Mouse (Mus musculus) bone marrow macrophage, adult 2 months (primary cell): ENCODE results near the gene Tnfaip3. TPM values are rescaled to one million over a fixed set of nuclear protein-coding genes. Genes with fewer than 3 reads are reported as not detected.
A peak's percentile ranks its signal among the peaks of the same experiment; 100 is the strongest.

Source experiments
- H3K27ac ChIP-seq: 2 replicates; pipeline ENCODE4 v1.5.1; 2012; ENCODE audit warnings: low read depth, low read length; ENCODE audit not compliant: insufficient read depth
- H3K4me1 ChIP-seq: 2 replicates; pipeline ENCODE4 v1.6.1; 2012; ENCODE audit warnings: low read length; ENCODE audit not compliant: control insufficient read depth, insufficient read depth
- H3K4me3 ChIP-seq: 2 replicates; pipeline ENCODE4 v1.5.1; 2012; ENCODE audit warnings: mild to moderate bottlenecking, low read length, moderate library complexity; ENCODE audit not compliant: insufficient read depth
- CTCF ChIP-seq: IDR thresholded peaks from 2 replicates; pipeline ENCODE4 v1.5.1; 2012; ENCODE audit warnings: low read depth, mild to moderate bottlenecking, low read length, moderate library complexity
- POLR2A ChIP-seq: IDR thresholded peaks from 2 replicates; pipeline ENCODE4 v1.6.1; 2012; ENCODE audit warnings: mild to moderate bottlenecking, low read depth, low read length, borderline replicate concordance
- polyA plus RNA-seq: library from polyadenylated mRNA; stranded (reverse); fragments of >200 nt; gene quantifications from 2 replicates; pipeline ENCODE4 v1.2.4, GENCODE M21; 2012; ENCODE audit not compliant: missing spikeins, insufficient read depth, insufficient read length

Gene Tnfaip3
- polyA plus RNA-seq, 1 experiment = 19.3 TPM

DNA sequence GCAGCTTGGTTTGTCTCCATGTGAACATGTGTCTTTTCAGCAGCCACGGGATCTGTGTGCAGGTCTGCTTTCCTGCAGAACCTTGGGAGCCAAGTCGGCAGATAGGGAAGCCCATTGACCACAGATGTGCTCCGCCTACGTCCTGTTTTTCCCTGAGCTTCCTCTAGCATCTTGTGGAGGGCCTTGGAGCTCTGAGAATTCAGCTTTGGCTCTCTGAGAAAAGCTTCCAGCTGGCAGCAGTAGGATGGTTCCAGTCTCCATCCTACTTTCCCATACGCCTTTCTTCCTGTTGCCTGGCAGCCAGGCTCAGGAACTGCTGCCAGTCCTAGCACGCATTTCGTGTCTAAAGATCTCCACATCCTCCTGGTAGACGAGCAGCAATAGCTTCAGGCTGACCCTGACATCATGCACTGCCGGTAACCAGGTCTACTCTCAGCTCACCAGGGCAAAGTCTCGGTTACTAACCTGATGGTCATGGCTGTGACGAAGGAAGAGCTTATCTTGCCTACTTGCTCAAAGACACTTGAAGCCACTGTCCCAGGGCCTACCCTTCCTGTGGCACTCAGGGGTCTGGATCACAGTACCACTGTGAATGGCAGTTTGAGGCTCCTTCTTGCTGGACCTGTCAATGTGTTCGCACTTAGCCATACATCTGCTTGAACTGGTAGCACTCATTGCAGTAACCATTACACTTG lies 13.2 kb downstream of the Tnfaip3 start:
- H3K4me1 ChIP-seq = peaks cover 21% of the 10 kb centered on the region
- H3K27ac ChIP-seq = no peak overlapping the region
- TF ChIP-seq CTCF (no peak), POLR2A (no peak)

DNA sequence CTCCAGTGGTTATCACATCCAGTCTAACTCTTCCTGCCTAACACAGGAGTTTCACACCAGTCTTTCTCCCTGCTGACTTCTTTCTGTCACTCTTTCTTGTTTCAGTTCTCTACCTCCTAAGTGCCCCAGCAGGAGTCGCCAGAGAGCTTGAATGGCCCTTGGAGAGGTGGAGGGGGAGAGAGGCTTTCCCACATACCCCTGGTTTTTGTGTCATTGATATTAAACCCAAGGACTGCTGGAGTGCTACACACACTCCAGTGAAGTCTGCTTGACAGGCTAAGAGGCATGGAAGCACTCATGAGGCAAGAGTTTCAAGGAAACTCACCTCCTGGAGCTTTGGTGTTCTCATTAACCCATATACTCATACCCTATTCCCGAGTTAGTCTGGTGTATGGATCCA lies 16.0 kb downstream of the Tnfaip3 start:
- Histone ChIP-seq H3K4me3 (no peak overlapping the region), H3K4me1 (peaks cover 43% of the 10 kb centered on the region), H3K27ac (no peak overlapping the region)
- TF ChIP-seq CTCF = no peak
- TF ChIP-seq POLR2A = no peak

More for the DNA sequence above, 13.2 kb downstream of the Tnfaip3 start:
- no peak overlapping the region for H3K4me3 ChIP-seq

DNA sequence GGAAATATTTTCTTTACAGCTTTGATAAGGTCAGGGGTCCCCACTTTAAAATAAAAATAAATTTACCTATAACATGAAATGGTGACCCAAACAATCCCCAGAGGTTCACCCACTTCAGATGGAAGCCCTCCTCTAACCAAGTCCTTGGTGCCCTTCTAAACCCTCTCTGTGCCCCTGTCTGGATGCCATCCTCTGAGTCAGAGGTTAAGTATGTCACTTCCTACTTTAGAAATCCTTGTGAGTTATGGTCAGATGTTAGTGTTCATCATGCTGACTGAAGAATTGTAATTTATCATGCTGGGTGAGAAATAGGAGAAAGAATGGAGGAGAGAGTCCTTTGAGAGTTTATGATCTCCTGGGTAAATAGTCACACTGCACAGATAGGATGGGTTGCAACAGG lies 19.1 kb downstream of the Tnfaip3 start:
- Histone ChIP-seq H3K4me3 (no peak overlapping the region), H3K4me1 (peaks cover 32% of the 10 kb centered on the region), H3K27ac (peak overlapping the region; percentile 87)
- TF ChIP-seq CTCF (no peak), POLR2A (no peak)

DNA sequence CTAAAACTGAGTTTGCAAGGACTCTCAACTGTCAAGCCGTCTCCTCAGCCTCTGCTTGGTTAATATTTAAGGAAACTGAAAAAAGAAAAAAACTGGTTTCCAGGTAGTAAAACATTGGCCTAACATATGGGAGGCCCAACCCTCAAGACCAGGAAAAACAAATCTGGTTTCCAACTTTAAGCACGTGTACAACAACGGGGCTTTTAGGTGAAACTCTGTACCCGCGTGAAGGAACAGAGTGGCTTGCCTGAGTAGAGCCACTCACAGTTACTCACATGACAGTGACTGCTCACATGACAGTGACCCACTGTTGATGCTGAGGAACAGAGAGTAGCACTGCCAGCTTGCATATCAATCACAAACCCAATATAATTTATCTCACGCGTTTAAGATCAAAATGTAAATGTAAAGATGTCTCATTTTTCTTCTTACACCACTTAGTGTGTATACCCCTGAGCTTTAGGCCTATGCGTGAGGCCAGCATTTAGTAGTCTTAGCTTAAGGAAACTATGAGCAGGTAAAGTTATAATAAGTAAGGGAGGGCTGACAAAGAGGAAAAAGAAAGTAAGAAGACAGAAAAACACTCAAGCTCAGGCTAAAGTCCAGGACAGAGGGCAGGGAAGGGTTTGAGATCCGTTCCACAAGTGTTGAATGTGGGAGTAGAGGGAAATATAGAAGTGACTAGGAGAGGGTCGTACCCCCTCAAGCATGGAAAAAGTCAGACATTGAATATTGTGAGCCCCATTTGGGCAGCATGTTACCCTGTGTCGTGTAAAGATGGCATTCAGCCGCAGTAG lies 19.8 kb downstream of the Tnfaip3 start:
- H3K4me3 ChIP-seq = no peak overlapping the region
- H3K27ac ChIP-seq = peak overlapping the region; percentile 87
- TF ChIP-seq CTCF (no peak), POLR2A (no peak)
- H3K4me1 ChIP-seq = peaks cover 29% of the 10 kb centered on the region

DNA sequence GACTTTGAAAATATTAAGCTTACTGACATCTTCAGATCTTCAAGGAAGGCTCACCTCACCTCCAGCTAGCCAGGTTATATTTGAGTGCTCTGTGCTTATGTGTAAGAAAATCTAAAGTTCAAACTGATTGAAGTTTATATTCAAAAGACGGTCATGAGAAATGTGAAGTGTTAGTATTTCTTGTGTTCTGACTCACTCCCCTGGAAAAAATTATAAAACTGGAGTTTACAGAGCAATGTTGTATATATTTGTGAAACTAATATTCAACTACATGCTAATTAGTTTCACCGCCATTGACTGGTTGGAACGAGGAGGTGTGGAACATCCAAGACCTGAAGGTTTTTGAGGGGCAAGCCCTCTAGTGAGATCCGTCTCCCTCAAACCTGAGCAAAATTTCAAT lies 22.5 kb downstream of the Tnfaip3 start:
- no peak overlapping the region for H3K4me3 ChIP-seq
- TF ChIP-seq POLR2A = no peak
- no peak for TF ChIP-seq CTCF
- no peak overlapping the region for H3K27ac ChIP-seq
- H3K4me1 ChIP-seq = peaks cover 26% of the 10 kb centered on the region

DNA sequence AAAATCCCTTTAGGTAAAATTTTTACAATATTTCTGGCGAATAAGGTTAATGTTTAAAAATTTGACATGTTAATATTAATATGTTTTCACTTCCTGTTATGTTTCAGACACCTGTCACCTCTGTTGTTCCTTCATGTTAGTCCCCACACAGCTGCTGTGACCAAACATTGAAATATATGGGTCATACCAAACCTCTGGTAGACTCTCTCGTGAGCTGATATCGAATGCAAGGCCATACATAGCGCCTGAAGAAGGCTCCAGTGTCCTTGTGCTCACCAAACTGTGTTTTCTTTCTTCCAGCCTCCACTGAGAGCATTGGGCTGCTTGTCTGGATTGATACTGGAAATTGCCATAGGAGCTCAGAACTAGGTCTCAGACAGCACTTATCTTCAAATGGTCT lies 24.4 kb downstream of the Tnfaip3 start:
- H3K27ac ChIP-seq = no peak overlapping the region

DNA sequence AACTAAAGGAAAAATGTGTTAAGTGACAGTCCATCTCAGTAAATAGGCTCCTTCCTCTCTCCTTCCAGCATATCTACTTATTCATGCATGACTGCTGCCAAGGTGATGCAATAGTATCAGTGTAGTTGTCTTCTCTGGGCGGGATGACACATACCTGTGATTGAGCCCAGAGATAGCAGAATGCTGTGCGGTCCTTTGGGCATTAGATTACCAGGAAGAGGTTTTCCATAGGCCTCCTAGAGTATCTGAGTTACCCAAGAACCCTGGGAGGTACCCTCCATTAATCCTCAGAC lies 27.6 kb downstream of the Tnfaip3 start:
- Histone ChIP-seq H3K4me1 (peaks cover 10% of the 10 kb centered on the region), H3K4me3 (no peak overlapping the region), H3K27ac (no peak overlapping the region)
- TF ChIP-seq POLR2A (no peak), CTCF (no peak)

More for the DNA sequence above, 24.4 kb downstream of the Tnfaip3 start:
- TF ChIP-seq POLR2A (no peak), CTCF (no peak)
- Histone ChIP-seq H3K4me3 (no peak overlapping the region), H3K4me1 (peaks cover 27% of the 10 kb centered on the region)

DNA sequence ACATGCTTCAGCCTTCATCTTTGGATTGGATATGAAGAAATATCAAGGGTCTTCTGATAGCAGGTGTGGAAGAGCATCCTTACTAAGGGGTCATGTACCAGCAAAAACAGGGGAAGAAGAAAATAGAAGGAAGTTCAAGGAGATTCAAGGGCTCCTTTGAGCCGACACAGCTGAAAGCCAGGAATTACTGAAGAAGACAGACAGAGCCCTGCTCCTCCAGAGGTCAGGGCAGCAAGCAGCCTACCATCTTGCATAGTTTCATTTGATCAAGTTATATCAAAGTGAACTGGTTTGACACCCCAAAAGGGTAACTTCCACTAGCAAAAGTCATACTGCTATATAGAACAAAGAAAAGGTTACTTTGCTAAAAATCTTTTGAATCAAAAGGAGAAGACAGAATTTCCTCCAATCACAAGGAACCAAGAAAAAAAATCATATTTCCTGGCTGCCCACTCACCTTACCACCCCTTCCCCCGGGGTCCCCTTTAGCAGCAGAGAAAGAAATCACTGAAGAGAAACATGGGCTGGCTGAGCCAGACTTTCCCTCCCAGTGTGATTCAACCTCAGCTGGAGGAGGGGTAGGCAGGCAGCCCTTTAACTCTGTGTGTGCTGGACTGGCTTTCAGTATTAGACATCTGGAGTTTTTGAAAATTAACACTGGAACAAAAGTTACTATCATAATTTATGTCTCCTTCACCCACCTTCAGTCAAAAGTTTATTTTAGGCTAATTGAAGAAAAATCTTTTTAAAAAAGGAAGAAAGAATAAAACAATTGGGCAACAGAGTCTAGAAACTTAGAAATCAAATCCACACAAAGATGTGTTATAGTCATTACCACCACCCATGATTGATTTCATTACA lies 28.2 kb downstream of the Tnfaip3 start:
- Histone ChIP-seq H3K4me1 (peaks cover 10% of the 10 kb centered on the region), H3K4me3 (no peak overlapping the region), H3K27ac (no peak overlapping the region)
- TF ChIP-seq POLR2A (no peak), CTCF (no peak)

DNA sequence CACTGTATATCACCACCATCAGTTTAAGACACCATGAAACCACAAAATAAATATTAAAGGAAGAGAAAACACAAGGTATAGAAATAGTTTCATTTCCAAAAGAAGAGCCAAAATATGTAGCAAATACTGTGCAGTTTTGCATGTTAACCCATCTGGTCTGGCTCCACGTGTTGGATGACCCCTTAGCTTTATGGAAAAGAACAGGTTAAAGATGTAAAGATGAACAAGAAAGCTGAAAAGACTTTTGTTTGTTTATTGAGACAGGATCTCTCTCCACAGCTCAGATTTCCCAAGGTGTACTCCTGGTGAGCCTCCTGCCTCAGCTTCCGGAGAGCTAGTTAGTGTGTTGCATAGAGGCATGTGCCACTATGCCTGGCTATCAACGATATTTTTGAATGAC lies 29.9 kb downstream of the Tnfaip3 start:
- H3K4me1 ChIP-seq = peaks cover 10% of the 10 kb centered on the region
- TF ChIP-seq CTCF (no peak), POLR2A (no peak)
- H3K4me3 ChIP-seq = no peak overlapping the region
- no peak overlapping the region for H3K27ac ChIP-seq
